Mouse (Mus musculus) CH12.LX (cell line): ENCODE measurements around the gene Ddn. TPM values are rescaled to one million over a fixed set of nuclear protein-coding genes. Genes with fewer than 3 reads are reported as not detected.

Source experiments
- DNase-seq: peaks from one replicate; pipeline ENCODE4 v3.0.0-alpha.2; 2013; ENCODE audit errors: extremely low read depth
- H3K27ac ChIP-seq: 2 replicates; pipeline ENCODE4 v1.5.1; 2012; ENCODE audit warnings: low read depth, mild to moderate bottlenecking, control low read depth, moderate library complexity; ENCODE audit not compliant: insufficient read depth
- H3K27me3 ChIP-seq: replicated peaks from 2 replicates; pipeline ENCODE3; 2012; ENCODE audit warnings: inconsistent platforms
- H3K36me3 ChIP-seq, 2 experiments: replicated peaks in 1 of 2; 2 replicates each; pipeline versions ENCODE3 to v1.6.1; 2012; ENCODE audit warnings: inconsistent platforms in 1 of 2, low read length in 1 of 2, mild to moderate bottlenecking in 1 of 2, mixed read lengths in 1 of 2, moderate library complexity in 1 of 2; ENCODE audit not compliant: control insufficient read depth in 1 of 2, insufficient read depth in 1 of 2
- H3K4me1 ChIP-seq, 2 experiments: 2 replicates each; pipeline ENCODE4 v1.6.1; 2012; ENCODE audit warnings: inconsistent platforms in 1 of 2, moderate library complexity in 1 of 2; ENCODE audit not compliant: insufficient read depth in 2 of 2, control insufficient read depth in 1 of 2
- H3K4me2 ChIP-seq: 2 replicates; pipeline ENCODE4 v1.6.1; 2012; ENCODE audit warnings: low read depth, mild to moderate bottlenecking, control low read depth; ENCODE audit not compliant: poor library complexity, insufficient read depth, severe bottlenecking
- H3K4me3 ChIP-seq, 3 experiments: fragments of 150-350 bp in 1 of 3; sonication (generic) in 1 of 3; replicated peaks in 1 of 3; 2 replicates each; pipeline versions ENCODE3 to v1.5.1; 2011 to 2012; ENCODE audit warnings: low read depth in 2 of 3, low read length in 2 of 3, mild to moderate bottlenecking in 2 of 3, moderate library complexity in 2 of 3, control low read depth in 1 of 3, improper control_type of control experiment in 1 of 3, inconsistent platforms in 1 of 3, mixed read lengths in 1 of 3; ENCODE audit not compliant: poor library complexity in 1 of 3
- H3K79me2 ChIP-seq: replicated peaks from 2 replicates; pipeline ENCODE4 v1.6.1; 2012; ENCODE audit warnings: mild to moderate bottlenecking, moderate library complexity; ENCODE audit not compliant: control insufficient read depth, poor library complexity, insufficient read depth, severe bottlenecking; ENCODE audit errors: extremely low read depth
- H3K9ac ChIP-seq: 2 replicates; pipeline ENCODE4 v1.6.1; 2012; ENCODE audit warnings: low read depth, mild to moderate bottlenecking, control low read depth, moderate library complexity; ENCODE audit not compliant: insufficient read depth
- H3K9me3 ChIP-seq: replicated peaks from 2 replicates; pipeline ENCODE3; 2012; ENCODE audit warnings: low read length, inconsistent platforms, mixed read lengths
- BHLHE40 ChIP-seq: IDR thresholded peaks from 2 replicates; pipeline ENCODE4 v1.6.1; 2011; ENCODE audit warnings: mild to moderate bottlenecking, low read depth, low read length, improper control_type of control experiment
- CHD1 ChIP-seq: IDR thresholded peaks from 2 replicates; pipeline ENCODE4 v1.6.1; 2012; ENCODE audit warnings: low read depth, low read length, improper control_type of control experiment, inconsistent platforms
- CHD2 ChIP-seq: IDR thresholded peaks from 2 replicates; pipeline ENCODE4 v1.6.1; 2011; ENCODE audit warnings: low read length, improper control_type of control experiment
- ELF1 ChIP-seq: IDR thresholded peaks from 2 replicates; pipeline ENCODE4 v1.6.1; 2014; ENCODE audit warnings: low read depth, mild to moderate bottlenecking, inconsistent platforms, low read length, improper control_type of control experiment
- GABPA ChIP-seq: IDR thresholded peaks from 2 replicates; pipeline ENCODE4 v1.6.1; 2012; ENCODE audit warnings: low read depth, low read length, improper control_type of control experiment, inconsistent platforms; ENCODE audit not compliant: insufficient replicate concordance
- HCFC1 ChIP-seq: IDR thresholded peaks from 2 replicates; pipeline ENCODE4 v1.6.1; 2012; ENCODE audit warnings: low read depth, mild to moderate bottlenecking, inconsistent platforms, low read length, improper control_type of control experiment
- JUND ChIP-seq: conservative IDR thresholded peaks from 2 replicates; pipeline ENCODE4 v1.6.1; 2011; ENCODE audit warnings: low read depth, low read length, improper control_type of control experiment
- KAT2A ChIP-seq: IDR thresholded peaks from 2 replicates; pipeline ENCODE4 v1.6.1; 2012; ENCODE audit warnings: low read length, improper control_type of control experiment, inconsistent platforms; ENCODE audit not compliant: insufficient replicate concordance
- MAFK ChIP-seq: IDR thresholded peaks from 2 replicates; pipeline ENCODE4 v1.6.1; 2011; ENCODE audit warnings: low read length, improper control_type of control experiment; ENCODE audit not compliant: insufficient replicate concordance
- MAX ChIP-seq: IDR thresholded peaks from 2 replicates; pipeline ENCODE4 v1.6.1; 2011; ENCODE audit warnings: low read length, improper control_type of control experiment
- MAZ ChIP-seq: IDR thresholded peaks from 2 replicates; pipeline ENCODE4 v1.6.1; 2012; ENCODE audit warnings: low read depth, mild to moderate bottlenecking, inconsistent platforms, low read length, improper control_type of control experiment, moderate library complexity
- MXI1 ChIP-seq: IDR thresholded peaks from 2 replicates; pipeline ENCODE4 v1.6.1; 2011; ENCODE audit warnings: mild to moderate bottlenecking, low read depth, low read length, improper control_type of control experiment
- MYC ChIP-seq: IDR thresholded peaks from 2 replicates; pipeline ENCODE4 v1.6.1; 2011; ENCODE audit warnings: low read depth, mild to moderate bottlenecking, improper control_type of control experiment, low read length
- NELFE ChIP-seq: IDR thresholded peaks from 2 replicates; pipeline ENCODE4 v1.6.1; 2011; ENCODE audit warnings: low read depth, low read length, improper control_type of control experiment
- NRF1 ChIP-seq: IDR thresholded peaks from 2 replicates; pipeline ENCODE4 v1.6.1; 2014; ENCODE audit warnings: low read depth, mild to moderate bottlenecking, inconsistent platforms, low read length, improper control_type of control experiment, moderate library complexity
- PAX5 ChIP-seq: IDR thresholded peaks from 2 replicates; pipeline ENCODE4 v1.6.1; 2012; ENCODE audit warnings: low read length, inconsistent platforms, mixed read lengths
- POLR2AphosphoS2 ChIP-seq: IDR thresholded peaks from 2 replicates; pipeline ENCODE4 v1.6.1; 2011; ENCODE audit warnings: low read depth, low read length, improper control_type of control experiment
- RAD21 ChIP-seq: IDR thresholded peaks from 2 replicates; pipeline ENCODE4 v1.6.1; 2011; ENCODE audit warnings: low read depth, mild to moderate bottlenecking, low read length, improper control_type of control experiment, moderate library complexity
- RCOR1 ChIP-seq: conservative IDR thresholded peaks from 2 replicates; pipeline ENCODE4 v1.6.1; 2012; ENCODE audit warnings: low read depth, mild to moderate bottlenecking, inconsistent platforms, low read length, improper control_type of control experiment
- TBP ChIP-seq: conservative IDR thresholded peaks from 2 replicates; pipeline ENCODE4 v1.6.1; 2011; ENCODE audit warnings: low read depth, low read length, improper control_type of control experiment
- USF1 ChIP-seq: IDR thresholded peaks from 2 replicates; pipeline ENCODE4 v1.6.1; 2014; ENCODE audit warnings: low read depth, mild to moderate bottlenecking, inconsistent platforms, low read length, improper control_type of control experiment
- ZC3H11A ChIP-seq: IDR thresholded peaks from 2 replicates; pipeline ENCODE4 v1.6.1; 2012; ENCODE audit warnings: low read depth, mild to moderate bottlenecking, inconsistent platforms, low read length, improper control_type of control experiment
- ZMIZ1 ChIP-seq: IDR thresholded peaks from 2 replicates; pipeline ENCODE4 v1.6.1; 2012; ENCODE audit warnings: low read depth, mild to moderate bottlenecking, inconsistent platforms, low read length, improper control_type of control experiment
- dilution Hi-C: fragments of 300-500 bp; cut with MboI; formaldehyde crosslinking; loops from 2 replicates; pipeline ENCODE4 v1.14.3; 2020; ENCODE audit warnings: low sequenced_read_pairs; ENCODE audit not compliant: extremely low pct_unique_long_range_greater_than_20kb, extremely low pct_ligation_motif_present
- in situ Hi-C: fragments of 300-500 bp; cut with MboI; formaldehyde crosslinking; loops from 3 replicates; pipeline ENCODE4 v1.14.3; 2019; ENCODE audit warnings: low sequenced_read_pairs, low pct_ligation_motif_present, low pct_unique_long_range_greater_than_20kb, mixed read lengths
- polyA plus RNA-seq: library from polyadenylated mRNA; unstranded; fragments of >175 nt; gene quantifications from 2 replicates; pipeline ENCODE4 v1.2.1, GENCODE M21; 2012; ENCODE audit warnings: low read depth; ENCODE audit not compliant: insufficient read length
- total RNA-seq, 2 experiments: library from RNA; depleted of rRNA; stranded (reverse); fragments of 300-350 nt in 1 of 2; fragments of >200 nt in 1 of 2; gene quantifications; 2 replicates each; pipeline ENCODE4 v1.2.3; 2012 to 2014

The Ddn gene
- total RNA-seq (2012; rRNA removed) (0.04 TPM in 1 of 2 replicates, not detected in the other), total RNA-seq (2014; rRNA removed) (not detected in 2 replicates), polyA plus RNA-seq (0.08 TPM in 1 of 2 replicates, not detected in the other)

- TF ChIP-seq MXI1 (no peak), ELF1 (no peak), MYC (no peak), CHD2 (no peak), TBP (no peak), NRF1 (no peak), POLR2AphosphoS2 (no peak), GABPA (no peak), USF1 (no peak), JUND (no peak), RCOR1 (no peak), CHD1 (no peak), MAX (no peak), MAFK (no peak), NELFE (no peak)
- Histone ChIP-seq H3K79me2 (no peaks in the 10 kb centered on the region), H3K4me2 (no peak within 1 kb of the TSS), H3K36me3 (peaks cover 15 to 35% of the 10 kb centered on the region in 2 experiments), H3K27ac (no peak within 1 kb of the TSS), H3K4me3 (no peak within 1 kb of the TSS), H3K9me3 (peaks cover 16% of the 10 kb centered on the region), H3K4me1 (peaks cover 5 to 16% of the 10 kb centered on the region in 2 experiments; a peak in 2 of 4 replicates), H3K9ac (no peak within 1 kb of the TSS), H3K27me3 (peaks cover 45% of the 10 kb centered on the region)
- in situ Hi-C loops: no loop called here
- DNase-seq: no peak
- dilution Hi-C loops: no loop called here
Observed at GRCm38 (mm10) chr15:98809390-98809789, at the start of gene Ddn. TSS of gene Ddn (minus strand) at chr15:98809490.

- no peaks in the 10 kb centered on the region for H3K79me2 ChIP-seq
Observed at GRCm38 (mm10) chr15:98854214-98854613, 44.9 kb upstream of the Ddn start.

More at GRCm38 (mm10) chr15:98854214-98854613, 44.9 kb upstream of the Ddn start:
- DNase-seq: no peak
- in situ Hi-C loops: no loop called here
- TF ChIP-seq GABPA (no peak), POLR2AphosphoS2 (no peak), MAX (no peak), ZC3H11A (no peak), CHD1 (no peak), ZMIZ1 (no peak), RCOR1 (no peak), PAX5 (no peak), RAD21 (no peak), HCFC1 (no peak), ELF1 (no peak), BHLHE40 (no peak), TBP (no peak), MAFK (no peak), MXI1 (no peak), KAT2A (no peak), CHD2 (no peak), USF1 (no peak), MAZ (no peak)
- Histone ChIP-seq H3K9me3 (no peaks in the 10 kb centered on the region), H3K9ac (no peak overlapping the region), H3K27me3 (no peaks in the 10 kb centered on the region), H3K4me2 (no peak overlapping the region), H3K36me3 (peaks cover 98 to 99% of the 10 kb centered on the region in 2 experiments), H3K27ac (no peak overlapping the region), H3K4me3 (no peak overlapping the region), H3K4me1 (no peaks in the 10 kb centered on the region)
- dilution Hi-C loops: no loop called here
